Mouse (Mus musculus): Measurements from ENCODE around the gene Car12. TPM values are rescaled to one million over a fixed set of nuclear protein-coding genes. Genes with fewer than 3 reads are reported as not detected.
A peak's percentile ranks its signal among the peaks of the same experiment; 100 is the strongest.

The Car12 gene
- polyA plus RNA-seq, 1 experiment from 2014 or later = 3.2 TPM

- no peaks in the 10 kb centered on the region for H3K27me3 ChIP-seq (replicated peaks; ENCODE audit: control insufficient read depth, insufficient read depth, low read length)
- H3K4me2 ChIP-seq (ENCODE audit: low read length) = no peak overlapping the region
- no peak overlapping the region for H3K4me3 ChIP-seq (ENCODE audit: low read depth, low read length)
- DNase-seq (ENCODE audit: low spot score) (no peak), ATAC-seq (replicated peaks; ENCODE audit: low FRiP score, low TSS enrichment, low read depth) (no peak)
- no peaks in the 10 kb centered on the region for H3K36me3 ChIP-seq (ENCODE audit: control insufficient read depth, insufficient read depth, low read length)
- no peak overlapping the region for H3K9ac ChIP-seq (ENCODE audit: low read length)
- H3K27ac ChIP-seq (ENCODE audit: low read depth) = no peak overlapping the region
- H3K4me1 ChIP-seq (replicated peaks; ENCODE audit: control insufficient read depth, insufficient read depth, low read length) = no peaks in the 10 kb centered on the region; the same call in 1 of the 2 replicates
- H3K9me3 ChIP-seq (ENCODE audit: control insufficient read depth, low read length) = no peaks in the 10 kb centered on the region
Observed at GRCm38 (mm10) chr9:66705354-66705753, 8.1 kb upstream of the Car12 start.

GRCm38 (mm10) chr9:66705766-66706165 lies 7.7 kb upstream of the Car12 start:
- peak; percentile 88 for DNase-seq (ENCODE audit: low spot score)
- Histone ChIP-seq H3K9me3 (ENCODE audit: control insufficient read depth, low read length) (no peaks in the 10 kb centered on the region), H3K4me3 (ENCODE audit: low read depth, low read length) (no peak overlapping the region), H3K4me1 (replicated peaks; ENCODE audit: control insufficient read depth, insufficient read depth, low read length) (no peaks in the 10 kb centered on the region; the same call in 1 of the 2 replicates), H3K27me3 (replicated peaks; ENCODE audit: control insufficient read depth, insufficient read depth, low read length) (no peaks in the 10 kb centered on the region), H3K9ac (ENCODE audit: low read length) (no peak overlapping the region), H3K27ac (ENCODE audit: low read depth) (no peak overlapping the region), H3K4me2 (ENCODE audit: low read length) (no peak overlapping the region), H3K36me3 (ENCODE audit: control insufficient read depth, insufficient read depth, low read length) (no peaks in the 10 kb centered on the region)
- WGBS = 58% methylated on average over 2 of the region's 2 CpGs
- no peak for ATAC-seq (replicated peaks; ENCODE audit: low FRiP score, low TSS enrichment, low read depth)

- Histone ChIP-seq H3K27me3 (replicated peaks; ENCODE audit: control insufficient read depth, insufficient read depth, low read length) (no peaks in the 10 kb centered on the region), H3K36me3 (ENCODE audit: control insufficient read depth, insufficient read depth, low read length) (no peaks in the 10 kb centered on the region), H3K4me2 (ENCODE audit: low read length) (no peak overlapping the region), H3K4me1 (replicated peaks; ENCODE audit: control insufficient read depth, insufficient read depth, low read length) (no peaks in the 10 kb centered on the region; the same call in 1 of the 2 replicates), H3K9ac (ENCODE audit: low read length) (no peak overlapping the region), H3K9me3 (ENCODE audit: control insufficient read depth, low read length) (no peaks in the 10 kb centered on the region), H3K27ac (ENCODE audit: low read depth) (0 out of 2 replicates have a peak overlapping the region, but pooled peaks have one; percentile 8), H3K4me3 (ENCODE audit: low read depth, low read length) (no peak overlapping the region)
- ATAC-seq (replicated peaks; ENCODE audit: low FRiP score, low TSS enrichment, low read depth) (no peak), DNase-seq (ENCODE audit: low spot score) (no peak)
- 51% methylated on average over 11 of the region's 11 CpGs for WGBS
Observed at GRCm38 (mm10) chr9:66708054-66708772, 5.3 kb upstream of the Car12 start.

GRCm38 (mm10) chr9:66708816-66709555 lies 4.5 kb upstream of the Car12 start:
- H3K9ac ChIP-seq (ENCODE audit: low read length) = no peak overlapping the region
- no peak overlapping the region for H3K4me3 ChIP-seq (ENCODE audit: low read depth, low read length)
- H3K27me3 ChIP-seq (replicated peaks; ENCODE audit: control insufficient read depth, insufficient read depth, low read length) = no peaks in the 10 kb centered on the region
- DNase-seq (ENCODE audit: low spot score) (no peak), ATAC-seq (replicated peaks; ENCODE audit: low FRiP score, low TSS enrichment, low read depth) (no peak)
- H3K36me3 ChIP-seq (ENCODE audit: control insufficient read depth, insufficient read depth, low read length) = no peaks in the 10 kb centered on the region
- no peaks in the 10 kb centered on the region; the same call in 1 of the 2 replicates for H3K4me1 ChIP-seq (replicated peaks; ENCODE audit: control insufficient read depth, insufficient read depth, low read length)
- no peaks in the 10 kb centered on the region for H3K9me3 ChIP-seq (ENCODE audit: control insufficient read depth, low read length)
- no peak overlapping the region for H3K4me2 ChIP-seq (ENCODE audit: low read length)
- 55% methylated on average over 12 of the region's 12 CpGs for WGBS
- H3K27ac ChIP-seq (ENCODE audit: low read depth) = no peak overlapping the region

- no peak for DNase-seq (ENCODE audit: low spot score)
- no peak for ATAC-seq (replicated peaks; ENCODE audit: low FRiP score, low TSS enrichment, low read depth)
Observed at GRCm38 (mm10) chr9:66710626-66711025, 2.9 kb upstream of the Car12 start.

GRCm38 (mm10) chr9:66714022-66714515 lies 583 bp downstream of the Car12 start:
- H3K4me2 ChIP-seq (ENCODE audit: low read length) = peak overlapping the region; percentile 83
- DNase-seq (ENCODE audit: low spot score) = peak; percentile 63
- WGBS = 17% methylated on average over 12 of the region's 12 CpGs
- H3K4me3 ChIP-seq (ENCODE audit: low read depth, low read length) = peak overlapping the region; percentile 47
- no peak overlapping the region for H3K27ac ChIP-seq (ENCODE audit: low read depth)
- ATAC-seq (replicated peaks; ENCODE audit: low FRiP score, low TSS enrichment, low read depth) = peak; percentile 36; the same call in 1 of the 2 replicates
- H3K9me3 ChIP-seq (ENCODE audit: control insufficient read depth, low read length) = no peaks in the 10 kb centered on the region
- H3K36me3 ChIP-seq (ENCODE audit: control insufficient read depth, insufficient read depth, low read length) = no peaks in the 10 kb centered on the region
- H3K27me3 ChIP-seq (replicated peaks; ENCODE audit: control insufficient read depth, insufficient read depth, low read length) = peaks cover 11% of the 10 kb centered on the region
- H3K9ac ChIP-seq (ENCODE audit: low read length) = peak overlapping the region; percentile 47
- no peaks in the 10 kb centered on the region for H3K4me1 ChIP-seq (replicated peaks; ENCODE audit: control insufficient read depth, insufficient read depth, low read length)

More at GRCm38 (mm10) chr9:66710626-66711025, 2.9 kb upstream of the Car12 start:
- Histone ChIP-seq H3K4me3 (ENCODE audit: low read depth, low read length) (no peak overlapping the region), H3K9me3 (ENCODE audit: control insufficient read depth, low read length) (no peaks in the 10 kb centered on the region), H3K27me3 (replicated peaks; ENCODE audit: control insufficient read depth, insufficient read depth, low read length) (peaks cover 11% of the 10 kb centered on the region), H3K4me2 (ENCODE audit: low read length) (no peak overlapping the region), H3K4me1 (replicated peaks; ENCODE audit: control insufficient read depth, insufficient read depth, low read length) (no peaks in the 10 kb centered on the region; the same call in 1 of the 2 replicates), H3K27ac (ENCODE audit: low read depth) (no peak overlapping the region), H3K9ac (ENCODE audit: low read length) (no peak overlapping the region), H3K36me3 (ENCODE audit: control insufficient read depth, insufficient read depth, low read length) (no peaks in the 10 kb centered on the region)
- WGBS = 68% methylated on average over 6 of the region's 6 CpGs

- ATAC-seq (replicated peaks; ENCODE audit: low FRiP score, low TSS enrichment, low read depth) = no peak
- no peak overlapping the region for H3K4me2 ChIP-seq (ENCODE audit: low read length)
Observed at GRCm38 (mm10) chr9:66715361-66715760, 1.9 kb downstream of the Car12 start.

GRCm38 (mm10) chr9:66716533-66716932 lies 3.0 kb downstream of the Car12 start:
- DNase-seq (ENCODE audit: low spot score) (no peak), ATAC-seq (replicated peaks; ENCODE audit: low FRiP score, low TSS enrichment, low read depth) (no peak)
- Histone ChIP-seq H3K4me1 (replicated peaks; ENCODE audit: control insufficient read depth, insufficient read depth, low read length) (no peaks in the 10 kb centered on the region), H3K4me3 (ENCODE audit: low read depth, low read length) (no peak overlapping the region), H3K27ac (ENCODE audit: low read depth) (no peak overlapping the region), H3K36me3 (ENCODE audit: control insufficient read depth, insufficient read depth, low read length) (no peaks in the 10 kb centered on the region), H3K4me2 (ENCODE audit: low read length) (no peak overlapping the region), H3K9me3 (ENCODE audit: control insufficient read depth, low read length) (no peaks in the 10 kb centered on the region), H3K27me3 (replicated peaks; ENCODE audit: control insufficient read depth, insufficient read depth, low read length) (peaks cover 11% of the 10 kb centered on the region), H3K9ac (ENCODE audit: low read length) (no peak overlapping the region)
- 85% methylated on average over 3 of the region's 3 CpGs for WGBS

More at GRCm38 (mm10) chr9:66715361-66715760, 1.9 kb downstream of the Car12 start:
- Histone ChIP-seq H3K4me1 (replicated peaks; ENCODE audit: control insufficient read depth, insufficient read depth, low read length) (no peaks in the 10 kb centered on the region), H3K9me3 (ENCODE audit: control insufficient read depth, low read length) (no peaks in the 10 kb centered on the region), H3K9ac (ENCODE audit: low read length) (no peak overlapping the region), H3K27me3 (replicated peaks; ENCODE audit: control insufficient read depth, insufficient read depth, low read length) (peaks cover 11% of the 10 kb centered on the region), H3K4me3 (ENCODE audit: low read depth, low read length) (no peak overlapping the region), H3K27ac (ENCODE audit: low read depth) (no peak overlapping the region), H3K36me3 (ENCODE audit: control insufficient read depth, insufficient read depth, low read length) (no peaks in the 10 kb centered on the region)
- no peak for DNase-seq (ENCODE audit: low spot score)
- WGBS = 74% methylated on average over 2 of the region's 2 CpGs

Measured in intestine, embryonic 14.5 days (tissue).